Mouse (Mus musculus) ES-E14 (cell line): Measurements from ENCODE around the gene Vps35l.

Experiments
- CHD2 ChIP-seq: IDR thresholded peaks from 2 replicates; pipeline ENCODE4 v1.6.1; 2014; ENCODE audit warnings: mild to moderate bottlenecking, low read depth, low read length, inconsistent platforms
- HCFC1 ChIP-seq: IDR thresholded peaks from 2 replicates; pipeline ENCODE4 v1.6.1; 2012; ENCODE audit warnings: low read length, inconsistent platforms, borderline replicate concordance; ENCODE audit not compliant: insufficient read depth
- MAFK ChIP-seq: IDR thresholded peaks from 2 replicates; pipeline ENCODE4 v1.6.1; 2014; ENCODE audit warnings: mild to moderate bottlenecking, low read depth, low read length, inconsistent platforms; ENCODE audit not compliant: insufficient read depth
- ZC3H11A ChIP-seq: IDR thresholded peaks from 2 replicates; pipeline ENCODE4 v1.6.1; 2012; ENCODE audit warnings: low read depth, mild to moderate bottlenecking, inconsistent platforms, low read length, borderline replicate concordance
- ZNF384 ChIP-seq: IDR thresholded peaks from 2 replicates; pipeline ENCODE4 v1.6.1; 2012; ENCODE audit warnings: low read depth, low read length, inconsistent platforms

GRCm38 (mm10) chr7:118728846-118729587, 11.0 kb upstream of the Vps35l start:
- TF ChIP-seq CHD2 = no peak
- TF ChIP-seq MAFK = no peak
- no peak for TF ChIP-seq HCFC1
- no peak for TF ChIP-seq ZNF384
- TF ChIP-seq ZC3H11A = no peak
